Mouse (Mus musculus) common myeloid progenitor, adult 5-6 weeks (primary cell): ENCODE data around the gene Cetn4. TPM values are rescaled to one million over a fixed set of nuclear protein-coding genes. Genes with fewer than 3 reads are reported as not detected.

ENCODE experiments used
- ATAC-seq: replicated peaks from 2 replicates; pipeline ENCODE4 v1.8.0; 2016; ENCODE audit warnings: low read depth, mild to moderate bottlenecking, moderate TSS enrichment, inconsistent platforms; ENCODE audit not compliant: poor library complexity, severe bottlenecking
- total RNA-seq: library from RNA; stranded (forward); fragments of 200-1000, 187-1606 nt; gene quantifications from 2 replicates; pipeline ENCODE4 v1.2.3, GENCODE M21; 2017

Cetn4 gene
- 4.0 and 6.5 TPM in 2 replicates for total RNA-seq

- ATAC-seq: peak; percentile 97
Observed at GRCm38 (mm10) chr3:37312370-37312941, at the start of gene Cetn4, which contains the start of gene Bbs12. Gene Cetn4 (minus strand): TSS chr3:37312708. Gene Bbs12 (plus strand): TSS chr3:37312554.

GRCm38 (mm10) chr3:37360729-37361128, 48.2 kb upstream of the Cetn4 start:
- ATAC-seq: peak; percentile 71

- no peak for ATAC-seq
Observed at GRCm38 (mm10) chr3:37354737-37355136, 42.2 kb upstream of the Cetn4 start.

GRCm38 (mm10) chr3:37353951-37354481, 41.5 kb upstream of the Cetn4 start:
- no peak for ATAC-seq

GRCm38 (mm10) chr3:37350386-37350785, 37.9 kb upstream of the Cetn4 start:
- peak; percentile 28; the same call in 1 of the 2 replicates for ATAC-seq

- peak; percentile 12; the same call in 1 of the 2 replicates for ATAC-seq
Observed at GRCm38 (mm10) chr3:37349166-37349548, 36.6 kb upstream of the Cetn4 start.

- peak; percentile 39 for ATAC-seq
Observed at GRCm38 (mm10) chr3:37348221-37349165, 36.0 kb upstream of the Cetn4 start, which contains the start of gene Fgf2. Gene Fgf2 (plus strand): TSS chr3:37348346.

GRCm38 (mm10) chr3:37347671-37348070, 35.2 kb upstream of the Cetn4 start:
- ATAC-seq: peak; percentile 26

- no peak for ATAC-seq
Observed at GRCm38 (mm10) chr3:37342811-37343210, 30.3 kb upstream of the Cetn4 start.

GRCm38 (mm10) chr3:37341110-37341509, 28.6 kb upstream of the Cetn4 start:
- no peak for ATAC-seq

GRCm38 (mm10) chr3:37334053-37334452, 21.5 kb upstream of the Cetn4 start:
- no peak for ATAC-seq

- peak; percentile 96 for ATAC-seq
Observed at GRCm38 (mm10) chr3:37331999-37332449, 19.5 kb upstream of the Cetn4 start.

- no peak for ATAC-seq
Observed at GRCm38 (mm10) chr3:37329963-37330362, 17.5 kb upstream of the Cetn4 start.

GRCm38 (mm10) chr3:37328489-37328888, 16.0 kb upstream of the Cetn4 start:
- no peak for ATAC-seq

GRCm38 (mm10) chr3:37326627-37327026, 14.1 kb upstream of the Cetn4 start:
- ATAC-seq: no peak

- ATAC-seq: 0 out of 2 replicates have a peak, but pooled peaks have one; percentile 38
Observed at GRCm38 (mm10) chr3:37325317-37326112, 13.0 kb upstream of the Cetn4 start.

GRCm38 (mm10) chr3:37324310-37324709, 11.8 kb upstream of the Cetn4 start:
- peak; percentile 70 for ATAC-seq

- ATAC-seq: no peak
Observed at GRCm38 (mm10) chr3:37316233-37316632, 3.7 kb upstream of the Cetn4 start.

GRCm38 (mm10) chr3:37313371-37313770, 863 bp upstream of the Cetn4 start:
- ATAC-seq: peak; percentile 48

- peak; percentile 46 for ATAC-seq
Observed at GRCm38 (mm10) chr3:37311897-37312369, 575 bp downstream of the Cetn4 start.
